Mouse (Mus musculus) granulocyte monocyte progenitor cell, adult 5-6 weeks (primary cell): ENCODE results near the gene Scube1. TPM values are rescaled to one million over a fixed set of nuclear protein-coding genes. Genes with fewer than 3 reads are reported as not detected.

Experiments
- ATAC-seq: replicated peaks from 2 replicates; pipeline ENCODE4 v1.8.0; 2016; ENCODE audit warnings: mild to moderate bottlenecking, moderate TSS enrichment, inconsistent platforms; ENCODE audit not compliant: poor library complexity, severe bottlenecking
- total RNA-seq, 2 experiments: library from RNA; stranded (forward) in 1 of 2; stranded (reverse) in 1 of 2; fragments of 200-712, 200-1000 nt in 1 of 2; fragments of >200 nt in 1 of 2; fragmentation: Nextera tagmentation in 1 of 2; gene quantifications; 2 replicates each; pipeline ENCODE4 v1.2.3; 2014 to 2017

The Scube1 gene
- total RNA-seq, 2 experiments from 2014 or later: not detected

DNA sequence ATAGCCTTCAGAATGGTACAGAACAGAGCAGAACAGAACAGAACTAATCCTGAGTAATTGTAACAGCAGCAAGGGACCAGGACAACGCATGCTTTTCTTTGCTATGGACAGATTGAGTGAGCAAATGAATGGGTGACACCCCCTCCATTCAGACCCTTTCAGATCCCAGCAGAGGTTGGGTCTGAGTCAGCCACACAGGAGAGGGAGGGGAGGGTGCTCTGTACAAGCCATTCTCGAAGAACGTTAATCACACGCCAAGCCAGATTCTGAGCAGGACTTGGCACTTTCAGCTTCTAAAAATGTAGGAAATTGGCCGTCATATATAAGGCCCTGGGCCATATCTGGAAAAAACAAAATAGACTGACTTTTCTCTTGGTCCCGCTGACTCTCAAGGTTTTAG, 57.3 kb downstream of the Scube1 start:
- ATAC-seq: no peak

DNA sequence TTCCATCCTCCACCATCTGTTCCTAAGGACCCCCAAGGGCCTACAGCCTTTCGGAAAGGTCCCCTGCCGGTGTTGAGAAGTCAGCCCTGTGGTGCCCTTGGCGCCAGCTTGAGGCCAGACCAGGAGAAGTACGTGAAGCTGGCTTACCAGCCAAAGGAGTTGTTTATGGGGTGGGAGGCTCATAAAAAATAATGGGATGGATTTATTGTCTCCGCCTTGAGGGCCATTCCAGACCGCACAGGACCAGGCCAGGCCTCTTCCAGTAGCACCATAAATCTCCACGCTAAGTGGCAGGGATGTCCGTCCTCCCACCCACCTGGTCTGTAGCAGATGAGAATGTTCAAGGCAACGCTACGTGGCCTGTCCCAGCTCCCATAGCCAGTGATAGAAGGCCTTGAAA, 58.4 kb downstream of the Scube1 start:
- no peak for ATAC-seq

- no peak for ATAC-seq
These were observed 58.8 kb downstream of the Scube1 start for GRCm38 (mm10) chr15:83665993-83666392.

DNA sequence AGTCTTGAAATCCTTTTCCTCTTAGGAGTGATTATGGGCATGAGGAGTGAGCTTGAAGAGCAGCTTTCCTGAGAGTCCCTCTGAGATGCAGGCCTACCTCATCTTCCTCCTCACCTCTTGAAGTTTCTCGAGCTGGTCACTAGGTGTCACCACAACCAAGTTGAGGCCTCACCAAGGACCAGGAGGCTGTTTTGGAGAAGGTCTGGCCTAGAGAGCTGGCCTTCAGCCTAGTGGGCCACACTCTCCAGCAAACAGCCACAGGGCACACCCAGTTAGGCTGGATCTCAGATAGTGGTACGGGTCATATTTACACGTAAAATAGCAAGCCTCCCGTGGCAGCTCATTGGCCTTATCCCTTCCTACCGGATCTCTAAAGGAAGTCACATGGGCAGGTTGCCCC, 60.1 kb downstream of the Scube1 start:
- ATAC-seq: no peak

GRCm38 (mm10) chr15:83663066-83663465, 61.8 kb downstream of the Scube1 start:
- no peak for ATAC-seq

DNA sequence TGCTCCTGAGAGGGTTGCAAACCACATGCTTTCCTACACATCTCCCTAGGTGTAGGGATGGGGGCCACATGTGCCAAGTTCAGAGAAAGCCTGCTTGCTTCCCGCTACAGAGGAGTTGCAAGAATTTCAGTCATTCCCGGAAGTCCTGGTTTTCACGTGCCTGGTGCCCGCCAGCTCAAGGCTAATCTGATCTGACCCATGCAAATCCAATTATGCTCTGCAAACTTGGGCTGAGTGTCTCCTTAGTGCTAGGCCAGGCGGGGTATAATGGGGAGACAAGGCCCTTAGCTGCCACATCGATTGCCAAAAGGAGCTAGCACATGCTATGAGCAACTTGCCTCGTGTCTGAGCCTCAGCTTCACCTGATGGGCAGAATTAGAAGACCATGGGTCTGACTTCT, 62.7 kb downstream of the Scube1 start:
- no peak for ATAC-seq

GRCm38 (mm10) chr15:83642518-83642917, 82.3 kb downstream of the Scube1 start:
- ATAC-seq: no peak

DNA sequence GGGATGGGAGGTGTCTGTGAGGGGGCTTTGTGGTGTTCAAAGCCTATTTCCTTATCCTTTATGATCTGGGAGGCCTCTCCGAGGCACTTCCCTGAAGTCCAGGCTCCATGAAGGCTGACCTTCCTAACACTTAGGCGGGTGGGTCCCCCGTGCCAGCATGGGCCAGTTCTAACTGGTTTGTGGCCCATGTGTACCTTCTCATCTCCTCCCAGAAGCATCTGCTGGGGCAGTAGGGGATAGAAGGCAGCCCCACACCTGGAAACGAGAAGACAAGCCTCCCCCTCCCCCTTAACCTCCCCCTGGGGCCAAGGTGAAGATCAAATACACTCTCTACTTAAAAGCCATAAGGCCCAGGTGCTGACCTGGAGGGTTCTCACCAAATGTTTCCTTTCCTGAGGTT, 84.6 kb downstream of the Scube1 start:
- no peak for ATAC-seq

DNA sequence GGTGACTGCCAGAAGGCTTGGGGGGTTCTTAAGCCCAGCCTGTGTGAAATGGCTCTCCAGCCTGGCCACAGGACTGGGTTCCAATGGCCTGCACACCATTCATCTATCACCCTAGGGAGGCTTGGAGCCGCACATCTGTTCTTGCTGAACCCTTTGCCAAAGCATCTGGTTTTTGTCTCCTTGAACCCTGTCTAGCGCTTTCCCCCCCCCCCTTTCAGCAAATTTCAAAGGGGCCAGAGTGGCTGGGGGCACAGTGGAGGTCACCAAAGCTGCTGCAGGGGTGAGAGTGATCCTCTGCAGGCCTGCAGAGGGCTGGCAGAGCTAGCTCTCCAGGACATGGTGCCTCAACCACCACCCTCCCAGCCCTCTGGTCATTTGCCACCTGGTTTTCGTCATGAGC, 85.7 kb downstream of the Scube1 start:
- no peak for ATAC-seq

GRCm38 (mm10) chr15:83638196-83638899, 86.5 kb downstream of the Scube1 start:
- ATAC-seq: no peak

DNA sequence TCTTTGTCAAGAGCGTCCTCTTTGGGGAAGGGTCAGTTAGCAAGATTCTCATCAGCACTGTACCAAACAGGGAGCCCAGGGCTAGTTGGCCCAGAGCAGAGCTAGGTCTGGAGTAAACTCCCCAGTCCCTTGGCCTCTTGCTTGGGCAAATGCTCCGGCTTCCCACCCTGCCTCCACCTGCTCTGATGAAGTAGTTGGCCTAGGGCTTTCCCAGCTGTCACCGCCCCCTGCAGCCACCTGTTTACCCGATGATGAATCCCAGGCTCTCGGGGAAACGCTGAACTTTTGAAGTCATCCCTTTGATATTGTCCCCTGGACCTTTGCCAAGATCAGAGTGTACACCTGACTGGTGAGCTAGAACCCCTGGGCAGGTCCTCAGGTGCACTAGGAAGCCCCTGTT, 88.1 kb downstream of the Scube1 start:
- ATAC-seq: no peak

GRCm38 (mm10) chr15:83635251-83635650, 89.6 kb downstream of the Scube1 start:
- no peak for ATAC-seq

DNA sequence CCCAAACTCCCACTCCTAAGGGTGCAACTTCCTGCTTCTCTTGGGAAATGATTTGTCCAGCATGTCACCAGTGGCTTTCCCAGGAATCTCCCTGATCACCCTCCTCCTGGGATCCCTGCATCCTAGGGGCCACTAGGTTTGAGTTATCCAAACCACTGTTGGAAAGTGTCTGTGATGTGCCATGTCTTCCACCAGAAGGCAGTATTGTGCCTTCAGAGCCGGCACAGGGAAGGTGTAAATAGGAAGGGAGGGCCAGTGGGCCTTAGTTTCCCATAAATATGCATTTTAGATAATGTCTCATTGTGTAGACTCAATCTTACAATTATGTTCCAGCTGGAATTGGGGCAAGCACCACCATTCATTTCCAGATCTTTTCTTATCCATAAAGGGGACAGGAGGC, 90.7 kb downstream of the Scube1 start:
- ATAC-seq: no peak

DNA sequence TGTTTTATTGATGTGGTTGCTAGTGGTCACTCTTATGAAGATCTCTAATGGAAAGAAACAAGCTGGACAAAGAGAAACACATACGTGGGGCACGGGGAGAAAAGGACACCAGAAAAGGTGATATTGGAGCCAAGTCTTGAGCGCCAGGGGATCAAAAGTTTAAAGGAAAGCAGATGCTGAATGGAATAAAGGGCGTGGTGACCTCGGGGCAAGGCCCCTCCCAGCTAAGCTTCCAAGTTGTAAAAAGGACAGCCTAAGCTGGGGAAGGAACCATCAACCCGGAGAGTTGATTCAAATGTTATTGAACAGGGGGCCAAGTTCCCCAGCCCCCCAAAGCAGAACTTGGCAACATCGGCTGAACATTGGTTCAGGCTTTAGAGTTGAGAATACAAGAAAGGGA, 93.8 kb downstream of the Scube1 start:
- ATAC-seq: no peak

DNA sequence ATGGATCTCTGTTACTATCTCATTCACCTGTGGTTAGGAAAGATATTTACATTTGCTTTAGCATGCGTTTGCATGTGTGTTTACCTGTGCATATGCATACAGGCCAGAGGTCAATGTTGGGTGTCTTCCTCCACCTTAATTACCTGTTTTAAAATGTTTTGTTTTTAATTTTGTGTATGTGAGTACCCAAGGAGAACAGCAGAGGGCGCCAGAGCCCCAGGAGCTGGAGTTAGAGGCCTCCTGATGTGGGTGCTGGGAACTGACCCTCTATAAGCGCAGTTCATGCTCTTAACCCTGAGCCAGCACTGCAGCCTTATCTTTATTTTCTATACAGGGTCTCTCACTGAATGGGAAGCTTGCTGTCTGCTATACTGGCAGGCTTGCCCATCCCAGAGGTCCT, 95.1 kb downstream of the Scube1 start:
- no peak for ATAC-seq

GRCm38 (mm10) chr15:83626142-83626645, 98.6 kb downstream of the Scube1 start:
- ATAC-seq: no peak

- ATAC-seq: no peak
These were observed 109.6 kb downstream of the Scube1 start for GRCm38 (mm10) chr15:83615245-83615644.

GRCm38 (mm10) chr15:83607115-83607802, 117.6 kb downstream of the Scube1 start:
- peak; percentile 75 for ATAC-seq

GRCm38 (mm10) chr15:83606700-83607099, 118.1 kb downstream of the Scube1 start:
- no peak for ATAC-seq

- no peak for ATAC-seq
These were observed 118.6 kb downstream of the Scube1 start for GRCm38 (mm10) chr15:83606216-83606615.

GRCm38 (mm10) chr15:83603426-83603825, 121.4 kb downstream of the Scube1 start:
- no peak for ATAC-seq

GRCm38 (mm10) chr15:83603046-83603396, 121.8 kb downstream of the Scube1 start:
- ATAC-seq: 0 out of 2 replicates have a peak, but pooled peaks have one; percentile 12
